In the genomic region with DNA sequence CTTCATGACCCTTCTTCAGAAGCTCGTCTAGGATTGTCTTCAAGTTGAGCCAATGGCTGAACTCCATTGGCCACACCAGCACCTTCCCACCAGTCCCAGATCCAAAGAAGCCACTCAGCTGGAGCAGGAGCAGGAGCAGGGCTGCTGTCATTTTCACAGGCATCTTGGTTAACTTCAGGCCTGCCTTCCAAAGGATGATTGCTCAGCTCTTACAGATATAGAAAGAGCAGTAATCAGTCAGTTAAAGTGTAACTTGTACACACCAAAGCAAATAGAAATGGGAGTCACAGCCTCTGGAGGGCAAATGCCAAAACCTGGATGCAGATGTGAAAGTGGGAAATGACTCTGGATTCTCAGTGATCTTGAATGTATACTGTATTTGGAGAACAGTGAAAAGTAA, we compare ENCODE assay signal across 17 mouse cellular contexts. TPM values are rescaled to one million over a fixed set of nuclear protein-coding genes. Genes with fewer than 3 reads are reported as not detected.
DNase-seq lines count a peak whose midpoint lies in the region; ATAC-seq lines count a peak whose summit lies in the region.
"Had no signal": no experiment of that assay in that cellular context is flagged by ENCODE, and none has a peak within 500 bp of the region (broad histone marks: within the 10 kb centered on the region; RNA-seq: fewer than 3 reads in every experiment).

Ugt2b34 (minus strand) TSS at position 180 of the 400 bp plus-strand sequence.

- H3K4me3 ChIP-seq in intestine, embryonic 16.5 days (ENCODE audit: low read length), result peak within 1 kb of the TSS; percentile 52
- peak within 1 kb of the TSS; percentile 26 for H3K4me3 ChIP-seq in stomach, embryonic 14.5 days (ENCODE audit: low read depth, low read length)
- H3K4me3 ChIP-seq in forebrain, embryonic 10.5 days, result no peak within 1 kb of the TSS
- H3K4me3 ChIP-seq: left cerebral cortex, adult 2 months; midbrain, embryonic 13.5 days had no signal

- no peaks in the 10 kb centered on the region for H3K4me1 ChIP-seq in intestine, embryonic 16.5 days (ENCODE audit: control insufficient read depth, insufficient read depth, low read length)
- no peaks in the 10 kb centered on the region for H3K4me1 ChIP-seq in stomach, embryonic 14.5 days (ENCODE audit: control insufficient read depth, insufficient read depth, low read length)
- no peaks in the 10 kb centered on the region for H3K4me1 ChIP-seq in forebrain, embryonic 10.5 days
- H3K4me1 ChIP-seq: midbrain, embryonic 13.5 days had no signal

- H3K9ac ChIP-seq in intestine, embryonic 16.5 days (ENCODE audit: low read depth, low read length), result peak within 1 kb of the TSS; percentile 59
- H3K9ac ChIP-seq in stomach, embryonic 14.5 days (replicated peaks; ENCODE audit: low read depth, low read length), result no peak within 1 kb of the TSS
- H3K9ac ChIP-seq: midbrain, embryonic 13.5 days had no signal

- no peaks in the 10 kb centered on the region for H3K36me3 ChIP-seq in intestine, embryonic 16.5 days (ENCODE audit: control insufficient read depth, insufficient read depth, low read length)
- no peaks in the 10 kb centered on the region for H3K36me3 ChIP-seq in stomach, embryonic 14.5 days (ENCODE audit: control insufficient read depth, insufficient read depth, low read length)
- no peaks in the 10 kb centered on the region for H3K36me3 ChIP-seq in forebrain, embryonic 10.5 days (replicated peaks)
- H3K36me3 ChIP-seq: midbrain, embryonic 13.5 days had no signal

- peak within 1 kb of the TSS; percentile 66 for H3K27ac ChIP-seq in intestine, embryonic 16.5 days (ENCODE audit: low read length)
- H3K27ac ChIP-seq in stomach, embryonic 14.5 days (ENCODE audit: low read length), result 0 out of 2 replicates have a peak within 1 kb of the TSS, but pooled peaks have one; percentile 1
- no peak within 1 kb of the TSS for H3K27ac ChIP-seq in forebrain, embryonic 10.5 days
- H3K27ac ChIP-seq: left cerebral cortex, adult 2 months; midbrain, embryonic 13.5 days had no signal

- H3K4me2 ChIP-seq in intestine, embryonic 16.5 days (ENCODE audit: low read depth, low read length), result 0 out of 2 replicates have a peak within 1 kb of the TSS, but pooled peaks have one; percentile 4
- peak within 1 kb of the TSS; percentile 19 for H3K4me2 ChIP-seq in stomach, embryonic 14.5 days (replicated peaks; ENCODE audit: low read depth, low read length)
- H3K4me2 ChIP-seq: midbrain, embryonic 13.5 days had no signal

- peak; percentile 87 for ATAC-seq in intestine, embryonic 16.5 days
- ATAC-seq in stomach, embryonic 14.5 days (ENCODE audit: insufficient number of reproducible peaks, insufficient read depth, low FRiP score, low read depth), result peak; percentile 79
- ATAC-seq: CD4-positive, CD25-positive, alpha-beta regulatory T cell, adult 4 months; midbrain, embryonic 13.5 days had no signal

- H3K9me3 ChIP-seq in intestine, embryonic 16.5 days (ENCODE audit: control insufficient read depth, low read length), result no peaks in the 10 kb centered on the region
- no peaks in the 10 kb centered on the region for H3K9me3 ChIP-seq in stomach, embryonic 14.5 days (ENCODE audit: control insufficient read depth, low read depth, low read length)
- H3K9me3 ChIP-seq in forebrain, embryonic 10.5 days, result no peaks in the 10 kb centered on the region
- H3K9me3 ChIP-seq: midbrain, embryonic 13.5 days had no signal

- peak; percentile 39 for DNase-seq in kidney, adult 9 months
- peak; percentile 6 for DNase-seq in liver
- no peak for DNase-seq in forebrain, embryonic 10.5 days (ENCODE audit: extremely low spot score, low spot score)
- no peak for DNase-seq in gastrocnemius, postnatal 4 days (ENCODE audit: low spot score in 2 of 2)
- no peak for DNase-seq in cerebellum, adult 9-11 months
- DNase-seq: cerebellum, adult 11 months; lung, postnatal 36 days; right cerebral cortex, postnatal 4 days had no signal

- WGBS in intestine, embryonic 16.5 days, result 41% methylated on average over 1 of the region's 1 CpGs
- WGBS in stomach, embryonic 14.5 days, result 55% methylated on average over 1 of the region's 1 CpGs
- 74% methylated on average over 1 of the region's 1 CpGs for WGBS in forebrain, embryonic 10.5 days

- H3K27me3 ChIP-seq in intestine, embryonic 16.5 days (replicated peaks; ENCODE audit: control insufficient read depth, insufficient read depth, low read length), result no peaks in the 10 kb centered on the region
- no peaks in the 10 kb centered on the region for H3K27me3 ChIP-seq in stomach, embryonic 14.5 days (ENCODE audit: control insufficient read depth, insufficient read depth, low read length)
- no peaks in the 10 kb centered on the region for H3K27me3 ChIP-seq in forebrain, embryonic 10.5 days (ENCODE audit: poor library complexity, severe bottlenecking)
- H3K27me3 ChIP-seq: midbrain, embryonic 13.5 days had no signal

RNA-seq across cellular contexts. Expression of gene Ugt2b34, which starts in this region (rescaled TPM):
- 170 and 172 TPM in 2 replicates for polyA plus RNA-seq in intestine, embryonic 16.5 days (2015; fragmentation: Nextera tagmentation; extraction: Ambion mirVana)
- 69.1 and 76.8 TPM in 2 replicates for polyA plus RNA-seq in stomach, embryonic 14.5 days (2014; fragmentation: Nextera tagmentation; extraction: Ambion mirVana)
- not detected in 2 replicates for polyA plus RNA-seq in forebrain, embryonic 10.5 days (2016; fragmentation: Nextera tagmentation; extraction: Ambion mirVana)
- under 1 TPM in 1 of 2 experiments, not detected in 1; 0.31 TPM for total RNA-seq in gastrocnemius, postnatal 4 days (2021)
- total RNA-seq: granulocyte monocyte progenitor cell, adult 5-6 weeks; layer of hippocampus, adult 18-20 months; left cerebral cortex, adult 2 months had no signal
- polyA plus RNA-seq: CD4-positive, CD25-positive, alpha-beta regulatory T cell, adult 4 months; heart, embryonic 14.5 days; hindbrain, embryonic 11.5 days; midbrain, embryonic 13.5 days had no signal

Comparison
In these comparisons a context has a peak if more than half of its experiments do, and no peak if none do; other contexts are left out.
1. RNA of gene Ugt2b34 (polyA plus RNA-seq): 170 to 172 TPM in intestine, embryonic 16.5 days and 69.1 to 76.8 TPM in stomach, embryonic 14.5 days; not detected in forebrain, embryonic 10.5 days; every median in the first group is over 10 times any median in the second.
2. DNase-seq: peak in kidney, adult 9 months (single experiment) and liver (single experiment); none in forebrain, embryonic 10.5 days (single experiment), gastrocnemius, postnatal 4 days (0 of 2) and cerebellum, adult 9-11 months (single experiment).